Mouse (Mus musculus): Measurements from ENCODE around the gene Elp4.

Gene Elp4

GRCm38 (mm10) chr2:105671116-105671797 is 233.1 kb downstream of the Elp4 start:
- DNase-seq (ENCODE audit: low read depth, low spot score), result no peak

GRCm38 (mm10) chr2:105670731-105671095 is 233.7 kb downstream of the Elp4 start:
- DNase-seq (ENCODE audit: low read depth, low spot score), result no peak

GRCm38 (mm10) chr2:105669881-105670730 is 234.3 kb downstream of the Elp4 start:
- DNase-seq (ENCODE audit: low read depth, low spot score), result no peak

DNA sequence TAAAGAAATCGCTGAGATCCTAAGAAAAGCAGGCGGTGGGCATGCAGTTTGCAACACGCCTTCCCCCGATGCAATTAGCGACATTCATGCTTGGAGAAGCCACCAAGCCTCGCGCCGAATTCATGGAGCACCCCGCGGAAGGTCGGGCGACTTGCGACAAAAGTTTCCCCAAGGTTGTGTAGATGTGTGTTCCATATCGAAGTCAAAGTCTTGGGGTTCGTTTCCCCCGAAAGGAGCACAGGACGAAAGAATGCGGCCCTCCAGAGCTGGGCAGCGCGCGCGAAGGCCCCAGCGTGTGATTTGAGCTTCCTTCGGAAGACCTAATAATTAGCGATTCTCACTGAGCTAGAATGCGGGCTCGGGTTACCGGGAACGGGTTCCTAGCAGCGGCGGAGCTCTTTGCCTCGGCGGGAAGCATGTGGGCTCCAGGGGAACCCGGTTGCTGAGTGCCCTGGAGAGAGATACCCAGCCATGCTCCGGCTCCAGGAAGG is 234.9 kb downstream of the Elp4 start:
- DNase-seq (ENCODE audit: low read depth, low spot score), result no peak

DNA sequence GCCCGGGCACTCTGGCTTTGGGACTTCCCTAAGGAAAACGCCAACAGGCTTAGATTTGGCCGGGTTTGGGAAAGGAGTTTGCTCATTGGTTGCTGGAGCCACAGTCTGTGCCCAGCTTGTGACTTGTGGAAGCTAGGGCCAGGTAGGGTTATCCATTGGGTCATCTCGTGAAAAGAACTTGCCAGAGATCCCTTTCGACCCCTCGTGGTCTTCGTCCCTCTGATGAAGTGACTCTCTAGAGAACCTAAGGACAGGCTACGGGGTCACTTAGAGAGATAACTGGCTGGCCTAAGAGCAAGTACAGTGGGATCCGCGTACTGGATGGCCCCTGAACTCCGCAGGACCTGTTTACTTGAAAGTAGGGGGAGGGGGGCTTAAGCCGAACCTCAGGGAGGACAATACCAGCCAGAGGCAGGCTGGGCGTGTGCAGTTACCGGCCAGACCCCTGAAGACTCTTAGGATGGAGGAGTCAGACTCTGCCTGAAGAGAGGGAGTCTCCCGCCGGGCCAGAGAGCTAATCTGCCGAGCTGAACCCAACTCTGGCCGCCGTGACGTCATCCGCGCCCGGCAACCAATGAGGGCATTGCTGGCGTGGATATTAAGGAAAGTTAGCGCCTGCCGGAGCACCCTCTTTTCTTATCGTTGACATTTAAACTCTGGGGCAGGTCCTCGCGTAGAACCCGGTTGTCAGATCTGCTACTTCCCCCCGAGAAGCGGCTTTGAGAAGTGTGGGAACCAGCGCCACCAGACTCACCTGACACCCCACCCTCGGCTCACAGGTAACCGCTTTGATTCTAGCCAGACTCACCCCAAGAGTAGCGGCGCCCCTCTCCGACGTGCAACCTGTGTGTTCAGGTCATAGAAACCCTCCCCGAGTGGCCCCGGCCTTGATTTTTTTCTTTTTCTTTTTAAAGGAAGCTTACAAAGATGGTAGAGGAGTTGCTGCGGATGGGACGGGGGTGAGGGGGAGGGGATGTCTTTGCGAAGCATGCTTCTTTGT is 235.8 kb downstream of the Elp4 start, which contains the start of gene Pax6:
Gene Pax6, plus strand, starts transcription at position 630 of the 1,000 bp plus-strand sequence.
- no peak for DNase-seq (ENCODE audit: low read depth, low spot score)

DNA sequence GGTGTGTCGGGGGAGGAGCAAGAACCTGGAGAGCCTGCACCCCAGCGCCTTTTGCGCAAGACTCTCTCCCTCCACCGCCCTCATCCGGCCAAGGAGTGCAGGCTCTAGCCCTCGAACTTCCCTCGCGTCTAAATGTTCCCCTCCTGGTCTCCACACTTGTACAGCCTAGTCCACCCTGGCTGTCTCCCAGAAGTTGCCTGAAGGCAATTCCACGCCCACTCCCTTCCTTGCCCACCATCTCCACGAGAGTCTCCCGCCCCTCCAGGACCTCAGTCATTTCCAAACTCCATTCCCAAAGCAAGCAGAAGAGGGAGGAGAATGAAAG is 236.8 kb downstream of the Elp4 start:
- no peak for DNase-seq (ENCODE audit: low read depth, low spot score)

- DNase-seq (ENCODE audit: low read depth, low spot score), result no peak
Observed at GRCm38 (mm10) chr2:105666763-105667625, 237.4 kb downstream of the Elp4 start.

DNA sequence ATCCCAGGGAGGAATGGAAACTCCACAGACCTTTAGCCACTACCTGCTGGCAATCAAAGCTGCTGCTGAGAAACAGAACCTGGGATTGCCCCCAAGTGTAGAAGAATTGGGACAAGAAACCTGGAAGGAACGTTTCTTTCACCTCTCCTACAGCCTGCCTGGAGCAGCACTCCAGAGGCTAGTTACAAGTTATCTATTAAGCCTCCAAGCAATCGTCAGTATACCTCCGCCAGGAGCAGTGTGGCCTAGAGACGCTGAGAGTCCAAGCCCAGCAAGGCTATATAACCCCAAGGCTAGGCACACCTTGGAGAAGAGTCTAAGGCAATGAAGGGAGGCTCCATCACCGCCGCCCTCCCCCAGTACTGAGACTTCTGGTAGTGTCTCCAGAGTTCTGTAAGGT is 238.0 kb downstream of the Elp4 start:
- no peak for DNase-seq (ENCODE audit: low read depth, low spot score)

- DNase-seq (ENCODE audit: low read depth, low spot score), result no peak
Observed at GRCm38 (mm10) chr2:105665491-105666250, 238.7 kb downstream of the Elp4 start.

DNA sequence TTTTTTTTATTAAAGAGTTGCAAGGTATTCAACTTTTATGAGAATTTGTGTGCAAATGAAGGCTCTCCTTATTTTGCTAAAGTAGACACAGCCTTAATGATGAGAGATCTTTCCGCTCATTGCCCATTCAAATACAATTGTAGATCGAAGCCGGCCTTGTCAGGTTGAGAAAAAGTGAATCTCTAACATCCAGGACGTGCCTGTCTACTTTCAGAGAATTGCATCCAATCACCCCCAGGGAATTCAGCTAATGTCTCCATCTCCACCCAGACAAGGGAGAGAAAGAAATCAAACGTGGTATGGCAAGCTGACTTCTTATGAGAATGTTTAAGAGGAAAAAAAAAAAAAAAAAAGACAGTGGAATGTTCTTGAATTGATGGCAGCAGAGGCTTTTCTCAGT is 239.4 kb downstream of the Elp4 start:
- DNase-seq (ENCODE audit: low read depth, low spot score), result no peak

DNA sequence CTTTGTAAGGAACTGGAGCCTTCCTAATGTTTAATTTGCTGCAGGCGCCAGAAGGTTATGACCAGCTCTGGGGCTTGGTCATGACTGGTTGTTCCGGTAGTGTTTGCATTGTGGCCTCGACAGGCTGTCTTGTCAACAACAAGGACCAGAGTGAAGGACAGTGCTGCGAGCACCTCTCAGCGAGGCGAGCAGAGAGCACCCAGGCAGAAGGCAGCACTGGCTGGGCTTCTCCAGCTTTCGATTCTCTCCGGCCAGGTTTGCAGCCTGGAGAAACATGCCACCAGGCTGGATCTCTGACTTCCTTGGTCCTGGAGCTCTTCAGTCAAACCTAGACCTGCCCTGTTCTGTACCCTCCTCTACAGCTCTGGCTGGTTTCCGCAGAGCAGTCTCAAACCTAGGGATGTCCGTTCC is 241.3 kb downstream of the Elp4 start:
- DNase-seq (ENCODE audit: low read depth, low spot score), result no peak

DNA sequence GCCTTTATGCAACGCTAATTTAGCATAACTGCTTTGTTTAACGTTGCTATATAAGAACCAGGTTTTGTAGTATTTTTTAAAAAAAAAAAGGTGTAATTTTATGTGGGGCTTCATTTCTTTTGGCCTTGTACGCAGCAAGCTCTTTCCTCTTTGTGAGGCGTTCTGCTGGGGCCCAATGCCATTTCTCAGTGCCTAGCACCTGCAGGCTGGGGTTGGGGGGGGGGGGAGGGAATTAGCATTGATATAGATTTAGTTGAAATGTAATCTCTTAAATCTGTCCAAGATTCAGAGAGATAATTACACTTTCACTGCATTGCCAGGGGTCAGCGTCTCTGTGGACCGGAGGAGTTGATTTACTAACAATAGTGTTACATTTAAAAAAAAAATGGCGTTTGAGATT is 241.8 kb downstream of the Elp4 start:
- no peak for DNase-seq (ENCODE audit: low read depth, low spot score)

DNA sequence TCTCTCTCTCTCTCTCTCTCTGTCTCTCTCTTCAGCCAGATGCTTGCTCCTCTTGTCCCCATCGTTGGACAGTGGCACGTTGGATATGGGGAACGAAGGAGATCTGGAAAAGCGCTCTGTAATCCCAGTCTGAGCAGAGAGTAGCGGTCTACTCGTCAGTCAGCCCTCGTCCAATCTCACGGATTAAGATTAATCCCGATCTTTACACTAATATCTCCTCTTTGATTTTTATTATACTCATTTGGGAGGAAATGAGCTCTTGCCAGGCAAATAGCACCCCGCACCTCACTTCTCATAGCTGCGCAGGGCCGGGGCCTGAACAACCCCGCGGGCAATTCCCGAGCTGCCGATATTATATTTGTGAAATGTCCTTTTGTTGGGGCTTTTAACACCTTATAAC is 242.2 kb downstream of the Elp4 start:
- no peak for DNase-seq (ENCODE audit: low read depth, low spot score)

DNA sequence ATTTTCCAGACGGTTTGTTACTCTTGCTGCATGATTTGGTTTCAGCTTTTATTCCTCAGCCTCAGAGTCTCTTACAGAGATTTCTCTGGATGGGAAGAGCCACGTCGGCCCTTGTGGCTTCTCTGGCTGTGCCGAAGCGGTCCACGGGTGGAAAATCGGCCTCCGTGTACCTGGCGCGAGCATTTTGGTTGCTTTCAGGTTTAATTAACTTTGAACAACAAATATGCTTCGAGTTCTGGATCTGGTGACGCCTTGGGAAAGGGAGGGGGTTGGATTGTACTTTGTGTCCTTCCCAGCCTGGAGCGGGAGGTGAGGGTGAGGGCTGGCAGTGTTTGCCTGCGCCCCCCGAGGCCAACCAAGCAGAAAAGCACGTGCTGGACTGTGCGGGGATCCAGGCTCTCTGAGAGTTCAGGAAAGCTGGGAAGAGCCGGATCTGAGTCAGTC is 242.7 kb downstream of the Elp4 start:
- DNase-seq (ENCODE audit: low read depth, low spot score), result no peak

GRCm38 (mm10) chr2:105660874-105661622 is 243.3 kb downstream of the Elp4 start:
- no peak for DNase-seq (ENCODE audit: low read depth, low spot score)

- no peak for DNase-seq (ENCODE audit: low read depth, low spot score)
Observed at GRCm38 (mm10) chr2:105659926-105660873, 244.2 kb downstream of the Elp4 start.

DNA sequence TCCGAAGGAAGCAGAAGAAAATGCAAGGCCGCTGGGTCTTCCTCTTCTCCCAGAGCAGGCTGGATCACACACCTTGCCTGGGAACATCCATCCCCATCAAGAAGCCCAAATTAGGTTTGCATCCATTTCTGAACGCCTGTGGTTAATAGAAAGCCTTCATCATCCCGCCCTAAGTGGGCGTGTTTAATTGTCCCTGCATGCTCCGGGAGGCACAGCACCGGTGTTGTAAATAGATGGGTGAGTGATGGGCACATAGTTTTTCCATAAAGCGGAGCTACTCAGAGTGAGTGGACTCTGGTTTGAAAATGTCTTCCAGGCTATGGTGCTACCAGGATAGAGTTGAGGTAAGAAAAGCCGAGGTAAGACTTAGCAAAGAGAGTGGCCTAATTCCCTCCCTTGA is 245.0 kb downstream of the Elp4 start:
- DNase-seq (ENCODE audit: low read depth, low spot score), result no peak

DNA sequence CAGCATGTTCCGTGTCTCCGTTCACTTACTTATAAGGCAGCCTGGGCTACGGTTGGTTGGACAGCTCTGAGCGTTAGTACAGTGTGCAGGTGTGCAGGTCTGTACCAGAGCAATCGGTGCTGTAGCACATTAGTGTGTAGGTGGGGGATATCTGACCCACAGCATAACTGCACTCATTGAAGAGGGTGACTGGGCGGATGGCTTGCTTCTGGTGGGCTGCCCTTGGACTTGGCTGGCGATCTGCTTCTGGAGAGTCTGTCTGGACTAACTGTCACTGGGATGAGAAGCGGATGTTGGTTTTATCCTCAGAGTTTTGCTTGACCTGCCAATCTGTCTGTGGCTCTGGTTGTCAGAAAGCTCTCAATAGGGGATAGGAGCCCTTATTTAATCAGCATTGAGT is 247.9 kb downstream of the Elp4 start:
- DNase-seq (ENCODE audit: low read depth, low spot score), result no peak

Measured in c-Kit-negative CD71-positive TER-119-positive erythroid progenitor cells, embryonic 14.5 days (primary cell).